Mouse (Mus musculus): ENCODE results near the gene Nmrk2. TPM values are rescaled to one million over a fixed set of nuclear protein-coding genes. Genes with fewer than 3 reads are reported as not detected.
A peak's percentile ranks its signal among the peaks of the same experiment; 100 is the strongest.
"Not testable (repeated sequence)": the region's sequence is repeated elsewhere in the genome, so short reads cannot be mapped to it uniquely, and the experiment has no call there.

Nmrk2 gene
- total and polyA plus RNA-seq, 3 experiments: 6.3 to 8.8 (median 8.7) TPM

DNA sequence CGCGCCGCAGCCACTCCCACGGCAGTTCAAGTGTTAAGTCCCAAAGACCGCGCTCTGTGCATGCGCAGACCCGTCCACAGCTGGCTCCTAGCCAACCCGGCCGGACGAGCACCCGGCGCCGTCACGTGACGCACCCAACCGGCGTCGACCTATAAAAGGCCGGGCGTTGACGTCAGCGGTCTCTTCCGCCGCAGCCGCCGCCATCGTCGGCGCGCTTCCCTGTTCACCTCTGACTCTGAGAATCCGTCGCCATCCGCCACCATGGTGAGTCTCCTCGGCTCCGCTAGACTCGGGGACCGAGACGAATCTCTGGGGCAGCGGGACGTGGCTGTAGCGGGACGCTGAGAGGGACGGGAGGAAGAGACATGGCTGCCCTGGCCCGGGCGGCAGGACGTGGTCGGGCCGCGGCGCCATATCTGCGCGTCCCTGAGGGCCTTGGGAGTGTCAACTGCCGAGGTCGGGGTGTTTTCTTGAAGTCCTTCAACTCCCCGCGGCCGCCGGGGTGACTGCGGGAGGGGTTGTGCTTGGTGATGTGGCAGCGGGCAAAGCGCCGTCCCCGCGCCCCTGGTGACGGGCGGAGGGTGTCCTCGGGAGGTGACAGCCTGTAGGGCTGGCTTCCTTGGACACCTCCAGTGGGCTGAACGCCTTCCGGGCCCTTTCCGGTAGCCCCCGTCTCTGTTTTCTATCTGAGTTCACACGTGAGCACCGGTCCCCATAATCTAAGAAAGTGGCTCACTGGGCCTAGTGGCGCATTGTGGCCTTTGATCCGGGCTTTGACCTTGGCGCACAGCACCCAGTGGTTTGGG is 25.2 kb downstream of the Nmrk2 start, which contains the start of gene Eef2:
TSS of gene Eef2 (plus strand) at position 166 of the 806 bp plus-strand sequence.
- TF ChIP-seq CTCF (IDR thresholded peaks at IDR 0.05): no peak
- peak; percentile 100 for TF ChIP-seq POLR2A (IDR thresholded peaks at IDR 0.05; ENCODE audit: insufficient read depth, low read depth, low read length)
- peak; percentile 87; the same call in 1 of the 2 replicates for TF ChIP-seq EP300 (IDR thresholded peaks at IDR 0.05; ENCODE audit: insufficient read depth, low read depth, low read length)
- intact Hi-C loops (cut with DNase I): loop anchor here (2.0 to 10.0 kb wide), 3 partner anchors 72 to 432 kb away; partner anchors contain the start of genes Ap3d1 and Map2k2
- peak within 1 kb of the TSS; percentile 89 for H3K27ac ChIP-seq
- H3K9ac ChIP-seq (ENCODE audit: low read depth, low read length): peak within 1 kb of the TSS; percentile 85
- H3K4me1 ChIP-seq (ENCODE audit: control insufficient read depth, insufficient read depth, low read length): peaks cover 11% of the 10 kb centered on the region
- under 1% methylated on average over 77 of the region's 77 CpGs for WGBS
- peaks cover 4% of the 10 kb centered on the region; the same call in 1 of the 2 replicates for H3K79me2 ChIP-seq (replicated peaks; ENCODE audit: control insufficient read depth, insufficient read depth, low read length)
- peak; percentile 99 for DNase-seq
- peaks cover 3% of the 10 kb centered on the region; the same call in 1 of the 2 replicates for H3K36me3 ChIP-seq (ENCODE audit: control insufficient read depth, insufficient read depth, low read length)
- H3K4me3 ChIP-seq: peak within 1 kb of the TSS; percentile 68
- H3K27me3 ChIP-seq (ENCODE audit: control insufficient read depth, insufficient read depth, low read length): no peaks in the 10 kb centered on the region

GRCm38 (mm10) chr10:81175936-81176465 is 25.9 kb downstream of the Nmrk2 start:
- H3K36me3 ChIP-seq (ENCODE audit: control insufficient read depth, insufficient read depth, low read length): peaks cover 3% of the 10 kb centered on the region; the same call in 1 of the 2 replicates
- peak overlapping the region; percentile 20; the same call in 1 of the 2 replicates for H3K9ac ChIP-seq (ENCODE audit: low read depth, low read length)
- TF ChIP-seq CTCF (IDR thresholded peaks at IDR 0.05): no peak
- no peak for TF ChIP-seq EP300 (IDR thresholded peaks at IDR 0.05; ENCODE audit: insufficient read depth, low read depth, low read length)
- no peak for TF ChIP-seq POLR2A (IDR thresholded peaks at IDR 0.05; ENCODE audit: insufficient read depth, low read depth, low read length)
- intact Hi-C loops (cut with DNase I): loop anchor here (2.0 to 10.0 kb wide), 5 partner anchors 71 to 431 kb away; partner anchors contain the start of genes Ap3d1 and Map2k2
- H3K4me1 ChIP-seq (ENCODE audit: control insufficient read depth, insufficient read depth, low read length): peaks cover 11% of the 10 kb centered on the region
- H3K27me3 ChIP-seq (ENCODE audit: control insufficient read depth, insufficient read depth, low read length): no peaks in the 10 kb centered on the region
- peak in 1 of 2 experiments; percentile 62 for DNase-seq
- H3K4me3 ChIP-seq: peak overlapping the region; percentile 68
- H3K27ac ChIP-seq: peak overlapping the region; percentile 89
- peaks cover 4% of the 10 kb centered on the region; the same call in 1 of the 2 replicates for H3K79me2 ChIP-seq (replicated peaks; ENCODE audit: control insufficient read depth, insufficient read depth, low read length)
- WGBS: 2% methylated on average over 13 of the region's 13 CpGs

GRCm38 (mm10) chr10:81175345-81175701 is 26.5 kb downstream of the Nmrk2 start:
- H3K4me1 ChIP-seq (ENCODE audit: control insufficient read depth, insufficient read depth, low read length): peaks cover 11% of the 10 kb centered on the region
- not testable (repeated sequence) for H3K9ac ChIP-seq (ENCODE audit: low read depth, low read length)

GRCm38 (mm10) chr10:81174617-81175344 is 27.1 kb downstream of the Nmrk2 start:
- WGBS: 5% methylated on average over 29 of the region's 29 CpGs
- H3K36me3 ChIP-seq (ENCODE audit: control insufficient read depth, insufficient read depth, low read length): peaks cover 3% of the 10 kb centered on the region; the same call in 1 of the 2 replicates
- peak overlapping the region; percentile 34 for H3K4me3 ChIP-seq
- TF ChIP-seq POLR2A (IDR thresholded peaks at IDR 0.05; ENCODE audit: insufficient read depth, low read depth, low read length) (no peak), EP300 (IDR thresholded peaks at IDR 0.05; ENCODE audit: insufficient read depth, low read depth, low read length) (peak; percentile 96; the same call in 1 of the 2 replicates), CTCF (IDR thresholded peaks at IDR 0.05) (peak; percentile 99)
- H3K4me1 ChIP-seq (ENCODE audit: control insufficient read depth, insufficient read depth, low read length): peaks cover 11% of the 10 kb centered on the region
- H3K9ac ChIP-seq (ENCODE audit: low read depth, low read length): peak overlapping the region; percentile 28
- H3K27ac ChIP-seq: peak overlapping the region; percentile 89
- intact Hi-C loops (cut with DNase I): loop anchor here (2.0 to 10.0 kb wide), 5 partner anchors 88 to 430 kb away; partner anchors contain the start of gene Ap3d1
- peaks cover 4% of the 10 kb centered on the region; the same call in 1 of the 2 replicates for H3K79me2 ChIP-seq (replicated peaks; ENCODE audit: control insufficient read depth, insufficient read depth, low read length)
- no peaks in the 10 kb centered on the region for H3K27me3 ChIP-seq (ENCODE audit: control insufficient read depth, insufficient read depth, low read length)
- DNase-seq: peak; percentile 88 to 92

More at GRCm38 (mm10) chr10:81175345-81175701, 26.5 kb downstream of the Nmrk2 start:
- intact Hi-C loops (cut with DNase I): loop anchor here (2.0 to 10.0 kb wide), 4 partner anchors 89 to 431 kb away; partner anchors contain the start of gene Ap3d1
- H3K36me3 ChIP-seq (ENCODE audit: control insufficient read depth, insufficient read depth, low read length); DNase-seq; H3K79me2 ChIP-seq (replicated peaks; ENCODE audit: control insufficient read depth, insufficient read depth, low read length); H3K4me3 ChIP-seq; H3K27me3 ChIP-seq (ENCODE audit: control insufficient read depth, insufficient read depth, low read length): not testable (repeated sequence)
- H3K27ac ChIP-seq: peak overlapping the region; percentile 89
- WGBS: 2% methylated on average over 4 of the region's 4 CpGs

DNA sequence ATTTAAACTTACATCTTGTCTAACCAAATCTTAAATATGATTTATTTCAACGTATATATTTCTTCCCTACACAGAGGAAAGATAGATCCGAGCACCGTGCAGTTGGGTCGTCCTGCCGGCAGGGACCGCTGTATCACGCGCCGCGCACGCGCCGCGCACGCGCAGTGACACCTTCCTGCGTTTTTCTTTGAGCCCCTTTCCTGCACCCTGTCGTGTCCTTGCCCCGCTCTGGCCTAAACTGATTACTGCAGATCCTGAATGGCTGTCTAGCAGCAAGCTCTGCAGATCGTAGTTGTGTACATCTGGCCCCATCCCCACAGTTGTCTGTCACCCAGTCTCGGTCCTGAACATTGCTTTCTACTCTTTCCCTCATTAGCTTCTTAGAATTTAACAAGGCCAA is 28.7 kb downstream of the Nmrk2 start:
- peak overlapping the region; percentile 38 for H3K4me3 ChIP-seq
- TF ChIP-seq POLR2A (IDR thresholded peaks at IDR 0.05; ENCODE audit: insufficient read depth, low read depth, low read length): peak; percentile 94
- peak; percentile 98; the same call in 1 of the 2 replicates for TF ChIP-seq CTCF (IDR thresholded peaks at IDR 0.05)
- peak; percentile 81; the same call in 1 of the 2 replicates for TF ChIP-seq EP300 (IDR thresholded peaks at IDR 0.05; ENCODE audit: insufficient read depth, low read depth, low read length)
- H3K36me3 ChIP-seq (ENCODE audit: control insufficient read depth, insufficient read depth, low read length): no peaks in the 10 kb centered on the region
- H3K27ac ChIP-seq: peak overlapping the region; percentile 86
- peak; percentile 86 to 88 for DNase-seq
- WGBS: 8% methylated on average over 21 of the region's 21 CpGs
- H3K79me2 ChIP-seq (replicated peaks; ENCODE audit: control insufficient read depth, insufficient read depth, low read length): peaks cover 4% of the 10 kb centered on the region; the same call in 1 of the 2 replicates
- intact Hi-C loops (cut with DNase I): loop anchor here (5.0 to 10.0 kb wide), 2 partner anchors 156 to 428 kb away; partner anchors contain the start of gene Ap3d1
- H3K9ac ChIP-seq (ENCODE audit: low read depth, low read length): peak overlapping the region; percentile 40
- no peaks in the 10 kb centered on the region for H3K27me3 ChIP-seq (ENCODE audit: control insufficient read depth, insufficient read depth, low read length)
- peaks cover 11% of the 10 kb centered on the region for H3K4me1 ChIP-seq (ENCODE audit: control insufficient read depth, insufficient read depth, low read length)

DNA sequence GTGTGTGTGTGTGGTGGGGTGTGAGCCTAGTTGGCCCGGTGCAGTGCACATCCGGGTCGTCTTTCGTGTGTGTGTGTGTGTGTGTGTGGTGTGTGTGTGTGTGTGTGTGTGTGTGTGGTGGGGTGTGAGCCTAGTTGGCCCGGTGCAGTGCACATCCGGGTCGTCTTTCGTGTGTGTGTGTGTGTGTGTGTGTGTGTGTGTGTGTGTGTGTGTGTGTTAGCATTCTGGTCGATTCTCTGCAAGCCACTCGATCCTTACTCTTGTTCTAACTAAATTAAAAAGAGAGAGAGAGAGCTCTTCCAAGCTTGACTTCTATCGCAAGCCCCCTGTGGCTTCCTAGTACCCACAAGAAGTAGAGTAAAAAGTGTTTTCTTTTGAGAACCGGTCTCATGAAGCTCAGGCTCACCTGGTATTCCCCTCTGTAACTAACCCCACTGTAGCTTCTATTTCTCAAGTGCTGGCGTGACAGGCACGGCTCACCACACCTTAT is 32.4 kb downstream of the Nmrk2 start:
- intact Hi-C loops (cut with DNase I); H3K4me3 ChIP-seq; H3K27me3 ChIP-seq (ENCODE audit: control insufficient read depth, insufficient read depth, low read length); H3K79me2 ChIP-seq (replicated peaks; ENCODE audit: control insufficient read depth, insufficient read depth, low read length); H3K9ac ChIP-seq (ENCODE audit: low read depth, low read length); H3K36me3 ChIP-seq (ENCODE audit: control insufficient read depth, insufficient read depth, low read length); DNase-seq; H3K4me1 ChIP-seq (ENCODE audit: control insufficient read depth, insufficient read depth, low read length): not testable (repeated sequence)
- WGBS: 16% methylated on average over 13 of the region's 14 CpGs
- peak overlapping the region; percentile 71 for H3K27ac ChIP-seq

Data from heart, adult 2 months (tissue).